Mouse (Mus musculus): ENCODE measurements around the gene Rcc1.

The Rcc1 gene

DNA sequence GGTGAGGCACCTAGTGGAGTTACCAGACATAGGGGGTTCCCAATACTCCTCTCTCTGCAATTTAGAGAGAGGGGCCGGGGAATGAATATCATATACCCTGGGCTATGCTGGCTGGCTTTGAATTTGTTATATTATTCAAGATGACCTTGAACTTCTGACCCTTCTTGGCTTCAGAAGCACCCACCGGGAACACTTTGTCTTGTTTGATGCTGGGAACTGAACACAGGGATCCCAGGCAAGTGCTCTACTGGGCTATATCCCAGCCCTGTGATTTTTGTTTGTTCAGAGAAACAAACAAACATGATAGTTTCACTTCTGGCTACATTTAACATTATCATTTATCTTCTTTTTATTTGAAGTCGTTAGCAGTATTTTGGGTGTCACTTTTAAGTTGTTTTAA, 2.0 kb upstream of the Rcc1 start:
- peak; percentile 6 for DNase-seq (ENCODE audit: low read depth)

DNA sequence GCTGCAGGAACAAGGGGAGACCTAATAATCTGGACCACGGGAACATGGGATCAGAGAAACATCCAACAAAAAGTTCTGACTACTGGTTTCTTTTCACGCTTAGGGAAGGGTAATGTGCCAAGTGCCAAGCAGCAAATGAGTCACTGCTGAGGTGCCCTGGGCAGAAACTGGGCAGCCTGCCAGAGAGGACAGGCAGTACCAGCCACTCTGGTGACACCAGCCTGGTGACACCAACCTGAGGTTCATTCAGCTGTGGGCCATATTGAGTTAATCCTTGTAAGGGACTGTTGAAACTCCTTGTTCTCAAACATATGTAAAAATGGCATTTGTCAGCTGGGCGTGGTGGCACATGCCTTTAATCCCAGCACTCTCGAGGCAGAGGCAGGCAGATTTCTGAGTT, 1.2 kb upstream of the Rcc1 start:
- peak; percentile 47 for DNase-seq (ENCODE audit: low read depth)

DNA sequence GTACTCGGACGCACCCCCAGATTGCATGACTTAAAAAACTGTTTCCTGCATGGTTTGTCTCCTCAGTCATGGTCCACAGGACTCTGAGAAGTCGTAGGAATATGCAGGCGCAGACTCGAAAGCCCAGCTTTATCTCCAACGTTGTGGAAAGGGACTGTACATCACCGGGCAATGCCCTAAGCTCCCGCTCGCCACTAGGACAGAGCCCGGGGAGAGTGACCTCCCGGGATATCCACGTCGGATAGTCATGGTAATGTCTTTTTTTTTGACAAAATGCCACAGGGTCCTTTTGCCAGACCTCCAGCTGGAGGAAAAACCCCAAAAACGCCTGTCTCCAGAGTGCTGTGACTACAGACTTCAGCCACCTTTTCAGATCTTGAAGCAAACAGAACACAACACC, 666 bp downstream of the Rcc1 start:
- peak; percentile 49 for DNase-seq (ENCODE audit: low read depth)

DNA sequence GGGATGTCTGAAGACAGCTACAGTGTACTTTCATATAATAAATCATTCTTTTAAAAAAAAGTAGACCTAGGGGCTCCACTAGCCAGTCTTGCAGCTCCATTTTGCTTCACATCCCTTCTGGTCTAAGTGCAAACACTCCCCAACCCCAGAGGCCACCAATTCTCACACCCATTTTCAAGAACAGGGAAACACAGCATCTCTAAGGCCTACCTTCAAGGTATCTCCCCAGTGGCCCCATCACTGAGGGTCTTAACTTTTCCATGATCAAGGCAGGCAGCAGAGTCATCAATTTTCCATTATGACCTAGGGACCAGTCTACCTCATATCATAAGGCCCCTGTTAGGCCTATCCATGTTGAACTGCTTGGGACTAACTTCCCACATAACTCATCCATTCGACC, 2.0 kb downstream of the Rcc1 start:
- DNase-seq (ENCODE audit: low read depth): no peak

DNA sequence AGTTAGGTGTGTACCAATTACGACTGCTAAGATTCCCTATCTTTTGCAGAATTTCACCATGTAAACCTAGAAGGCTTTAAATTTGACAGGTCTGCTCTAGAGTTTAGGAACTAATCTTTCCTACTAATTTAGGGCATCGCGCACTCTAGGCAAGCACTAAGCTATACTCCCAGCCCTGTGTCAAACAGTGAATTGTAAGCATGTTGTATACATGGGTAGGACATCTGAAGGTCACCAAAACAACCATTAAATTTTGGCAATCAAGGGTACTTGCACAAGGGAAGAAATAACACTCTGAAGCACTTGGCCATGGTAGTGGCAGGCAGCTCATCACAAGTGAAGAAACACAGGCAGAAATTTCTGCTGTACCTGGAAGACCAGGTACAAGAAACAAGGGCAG, 2.6 kb downstream of the Rcc1 start:
- no peak for DNase-seq (ENCODE audit: low read depth)

DNA sequence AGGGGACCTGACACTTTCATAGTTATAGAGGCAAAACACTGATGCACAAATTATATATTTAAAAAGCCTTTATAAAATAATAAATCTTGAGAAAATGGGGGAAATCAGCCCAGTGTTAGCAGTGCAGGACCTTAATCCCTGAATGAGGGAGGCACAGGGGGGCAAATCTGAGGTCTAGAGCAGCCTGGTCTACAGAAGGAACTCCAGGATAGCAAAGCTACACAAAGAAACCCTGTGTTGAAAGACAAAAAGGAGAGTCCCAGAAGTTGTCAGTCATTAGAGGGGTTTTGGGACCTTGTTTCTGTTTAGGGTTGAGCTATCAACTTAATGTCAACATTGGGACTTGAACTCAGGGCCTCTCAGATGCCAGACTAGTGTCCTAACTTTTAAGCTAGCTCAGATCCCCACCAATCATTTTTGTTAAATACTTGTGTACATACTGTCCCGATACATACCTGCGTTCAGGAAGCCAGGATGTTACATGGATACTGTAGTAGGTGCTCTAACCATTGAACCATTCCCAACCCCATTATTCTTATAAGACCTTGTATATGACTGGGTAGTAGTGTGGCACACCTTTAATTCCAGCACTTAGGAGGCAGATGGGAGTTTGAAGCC, 3.2 kb downstream of the Rcc1 start:
- no peak for DNase-seq (ENCODE audit: low read depth)

DNA sequence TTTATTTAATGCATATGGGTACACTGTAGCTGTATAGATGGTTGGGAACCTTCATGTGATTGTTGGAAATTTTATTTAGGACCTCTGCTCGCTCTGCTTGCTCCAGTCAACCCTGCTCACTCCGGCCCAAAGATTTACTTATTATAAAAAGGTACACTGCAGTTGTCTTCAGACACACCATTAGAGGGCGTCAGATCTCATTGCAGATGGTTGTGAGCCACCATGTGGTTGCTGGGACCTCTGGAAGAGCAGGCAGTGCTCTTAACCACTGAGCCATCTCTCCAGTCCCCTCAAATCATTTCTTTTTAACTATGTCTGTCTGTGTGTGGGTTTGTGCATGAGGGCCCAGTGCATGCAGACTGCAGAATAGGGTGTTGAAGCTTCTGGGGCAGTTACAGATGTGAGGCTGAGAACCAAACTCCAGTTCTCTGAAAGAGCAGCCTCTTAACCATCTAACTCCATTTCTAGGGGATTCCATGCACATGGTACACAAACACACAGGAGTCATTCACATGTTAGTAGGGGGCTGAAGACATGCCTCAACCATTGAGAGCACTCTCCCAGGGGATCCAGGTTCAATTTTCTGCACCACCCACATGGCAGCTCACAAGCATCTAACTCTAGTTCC, 3.8 kb downstream of the Rcc1 start:
- no peak for DNase-seq (ENCODE audit: low read depth)

DNA sequence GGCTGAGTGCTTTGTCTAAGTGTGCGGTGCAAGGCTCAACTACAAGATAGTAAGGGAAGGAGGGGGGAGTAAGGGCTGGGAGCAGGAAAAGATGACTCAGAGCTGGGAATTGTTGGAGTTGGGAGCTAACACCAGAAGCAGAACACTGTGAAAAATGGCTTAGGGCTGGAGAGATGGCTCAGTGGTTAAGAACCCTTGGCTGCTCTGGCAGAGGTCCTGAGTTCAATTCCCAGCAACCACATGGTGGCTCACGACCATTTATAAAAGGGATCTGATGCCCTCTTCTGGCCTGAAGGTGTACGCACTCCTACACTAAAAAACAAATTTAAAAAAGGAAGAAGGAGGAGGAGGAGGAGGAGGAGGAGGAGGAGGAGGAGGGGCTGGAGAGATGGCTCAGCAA, 6.7 kb downstream of the Rcc1 start:
- DNase-seq (ENCODE audit: low read depth): peak; percentile 60

DNA sequence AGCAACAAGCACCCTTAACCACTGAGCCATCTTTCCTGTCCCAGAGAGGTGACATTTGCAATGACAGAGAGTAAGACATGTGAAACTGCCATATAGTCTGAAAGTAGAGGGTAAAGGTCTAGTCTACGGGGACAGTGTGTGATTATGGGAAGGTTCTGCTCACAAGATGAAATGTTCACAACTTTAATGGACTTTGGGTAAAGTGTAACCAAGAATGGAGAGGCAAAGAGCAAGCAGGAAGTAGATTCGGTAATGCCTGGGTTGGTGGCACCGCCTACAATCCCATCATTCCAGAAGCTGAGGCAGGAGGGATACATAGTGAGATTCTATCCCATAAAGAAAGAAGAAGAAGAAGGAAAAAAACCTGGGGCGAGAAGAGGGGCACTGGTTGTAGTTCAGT, 7.1 kb downstream of the Rcc1 start:
- no peak for DNase-seq (ENCODE audit: low read depth)

DNA sequence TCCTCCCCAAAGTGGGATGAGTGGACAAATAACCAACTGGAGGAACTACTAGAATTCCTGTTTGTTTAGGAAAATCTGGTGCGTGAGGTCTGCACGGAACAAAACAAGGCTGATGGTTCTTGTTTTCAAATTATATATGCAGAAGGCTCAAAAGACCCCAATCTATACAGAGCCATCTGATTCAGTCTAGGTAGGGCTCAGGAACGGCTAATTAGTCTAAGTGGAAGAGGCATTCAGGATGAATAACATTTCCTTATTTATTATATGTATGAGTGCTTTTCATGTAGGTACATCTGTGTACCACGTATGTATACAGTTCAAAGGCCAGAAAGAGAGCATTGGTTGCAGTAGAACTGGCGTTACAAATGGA, 7.6 kb downstream of the Rcc1 start:
- no peak for DNase-seq (ENCODE audit: low read depth)

DNA sequence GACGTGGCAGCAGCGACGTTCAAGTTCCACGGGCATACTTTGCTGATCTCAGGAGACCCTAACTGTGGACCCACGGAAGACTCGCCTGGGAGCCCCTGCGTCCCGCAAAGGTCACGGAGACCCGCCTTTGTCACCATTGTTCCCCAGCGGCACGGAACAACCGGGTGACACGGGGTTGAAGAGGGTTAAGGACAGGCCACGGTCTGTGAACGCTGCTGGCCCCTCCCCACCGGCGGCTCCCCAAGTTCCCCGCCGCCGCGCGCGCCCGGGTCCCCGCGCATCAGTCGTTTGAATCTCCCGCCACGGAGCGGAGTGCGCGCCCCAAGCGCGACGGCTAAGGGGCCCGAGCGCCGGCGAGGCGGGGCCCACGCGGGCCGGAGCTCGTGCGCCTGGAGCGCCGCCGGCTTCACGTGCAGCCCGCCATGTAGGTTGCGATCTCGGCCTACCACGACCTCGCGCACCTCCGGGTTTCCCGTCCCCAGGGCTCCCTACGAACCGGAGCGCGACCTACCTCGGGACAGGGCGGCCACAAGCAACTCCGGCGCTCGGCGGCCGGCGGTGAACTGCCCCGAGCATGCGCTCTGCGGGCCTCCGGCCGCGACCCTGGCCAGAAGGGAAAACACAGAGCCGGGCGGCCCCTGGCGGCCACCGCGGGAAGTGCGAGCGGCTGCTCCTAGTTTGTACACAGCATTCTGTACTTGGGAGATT, 8.1 kb downstream of the Rcc1 start:
- peak; percentile 91 for DNase-seq (ENCODE audit: low read depth)

DNA sequence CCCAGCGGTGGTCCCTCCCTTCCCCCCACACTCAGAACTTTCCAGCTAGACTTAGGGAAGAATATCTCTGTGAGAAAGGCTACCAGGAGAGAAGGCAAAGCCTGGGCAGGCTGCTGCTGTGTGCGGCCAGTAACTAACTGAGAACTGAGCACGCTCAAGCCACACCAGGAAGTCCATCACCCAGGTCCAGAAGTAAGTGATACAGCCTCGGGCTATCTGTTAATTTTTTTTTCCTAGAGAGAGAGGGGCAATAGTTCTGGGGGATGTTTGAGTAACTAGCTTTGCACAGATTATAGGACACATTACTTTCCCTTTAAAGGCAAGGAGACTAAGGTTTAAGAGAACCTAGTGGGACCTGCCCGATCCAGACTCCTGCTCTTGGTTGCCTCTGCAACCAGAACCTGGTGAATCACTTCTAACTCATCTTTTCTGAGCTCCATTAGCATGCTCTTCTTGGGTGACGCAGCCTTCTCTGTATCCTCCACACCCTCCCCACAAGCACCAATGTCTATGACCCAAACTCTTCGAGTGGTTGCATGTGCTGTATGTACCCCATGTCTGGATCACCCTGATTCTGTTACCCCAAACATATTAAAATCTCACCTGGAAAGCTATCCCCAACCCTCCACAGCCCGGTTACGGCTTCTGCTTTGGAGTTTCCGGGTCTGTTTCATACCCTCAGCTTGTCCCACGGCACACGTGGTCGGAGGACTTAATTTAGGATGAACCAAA, 8.8 kb downstream of the Rcc1 start:
- DNase-seq (ENCODE audit: low read depth): peak; percentile 72

DNA sequence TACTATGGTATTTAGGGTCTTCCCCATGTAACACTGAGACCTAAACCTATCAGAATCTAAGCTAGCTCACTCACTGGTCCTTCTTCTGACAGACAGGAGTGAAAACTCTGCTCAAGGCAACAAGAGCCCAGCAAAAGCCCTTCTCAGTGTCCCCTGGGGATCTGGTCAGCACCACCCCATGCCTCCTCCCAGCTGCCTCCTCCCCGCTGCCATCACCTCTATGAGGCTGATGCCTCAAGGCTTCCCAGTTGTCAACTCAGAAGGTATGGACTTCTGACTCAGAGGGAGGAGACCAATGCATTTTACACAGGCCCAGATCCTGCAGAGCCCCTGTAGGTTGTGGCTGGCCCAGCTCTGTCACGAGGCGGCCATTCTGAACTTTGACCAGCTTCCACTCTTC, 12.0 kb downstream of the Rcc1 start:
- DNase-seq (ENCODE audit: low read depth): no peak

DNA sequence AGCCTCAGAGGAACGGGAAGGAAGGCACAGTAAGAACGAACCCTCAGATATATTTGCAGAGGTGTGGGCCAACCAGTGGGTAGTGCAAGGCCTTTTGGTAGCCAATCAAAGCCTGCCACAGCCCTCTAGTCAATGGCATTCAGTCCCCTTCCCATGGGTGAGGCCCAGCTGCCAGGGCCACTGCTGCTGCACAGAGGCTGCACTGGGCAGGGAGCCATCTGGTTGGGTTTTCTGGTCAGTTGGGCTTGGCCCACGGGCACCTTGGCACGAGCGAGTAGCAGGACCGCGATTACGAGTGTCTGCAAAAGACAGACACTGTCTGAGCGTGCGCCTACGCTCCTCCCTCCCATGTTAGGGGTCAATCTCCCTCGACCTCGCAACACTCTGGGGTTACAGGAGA, 14.5 kb downstream of the Rcc1 start:
- DNase-seq (ENCODE audit: low read depth): no peak

DNA sequence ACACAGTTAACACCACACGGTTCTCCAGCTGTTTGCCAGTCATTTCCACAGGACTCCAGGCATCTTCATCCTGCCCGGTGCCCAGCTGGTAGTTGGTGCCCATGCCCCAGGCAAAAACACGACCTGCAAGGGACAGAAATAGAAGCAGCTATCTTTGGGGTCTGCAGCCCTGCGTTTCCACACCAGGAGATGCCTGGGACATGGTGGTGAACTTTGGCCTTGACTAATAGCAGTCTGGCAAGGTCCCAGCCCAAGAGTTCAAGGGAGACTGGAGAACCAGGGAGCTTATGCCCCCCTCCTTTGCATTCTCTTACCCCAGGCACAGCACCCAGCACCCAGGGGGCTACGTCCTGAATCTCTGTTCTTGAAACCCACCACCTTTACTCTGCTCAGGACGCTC, 20.5 kb downstream of the Rcc1 start:
- no peak for DNase-seq (ENCODE audit: low read depth)

DNA sequence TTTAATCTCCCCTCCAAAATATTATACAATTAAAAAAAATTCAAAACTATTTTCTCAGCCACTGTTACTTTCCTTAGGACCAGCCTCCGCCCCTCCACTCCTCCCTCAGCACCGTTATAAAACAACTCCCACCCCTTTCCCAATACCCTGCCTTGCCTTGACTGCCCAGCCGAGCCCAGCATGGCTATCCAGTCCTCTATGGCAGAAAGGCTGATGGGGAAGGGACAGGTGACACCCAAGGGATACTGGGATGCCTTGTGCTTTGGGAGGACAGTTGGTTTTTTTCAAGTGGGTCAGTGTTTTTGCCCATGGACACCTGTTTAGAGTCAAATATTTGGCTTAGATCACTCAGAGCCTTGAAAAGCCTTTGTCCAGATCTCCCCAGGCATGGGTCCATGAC, 21.4 kb downstream of the Rcc1 start:
- no peak for DNase-seq (ENCODE audit: low read depth)

DNA sequence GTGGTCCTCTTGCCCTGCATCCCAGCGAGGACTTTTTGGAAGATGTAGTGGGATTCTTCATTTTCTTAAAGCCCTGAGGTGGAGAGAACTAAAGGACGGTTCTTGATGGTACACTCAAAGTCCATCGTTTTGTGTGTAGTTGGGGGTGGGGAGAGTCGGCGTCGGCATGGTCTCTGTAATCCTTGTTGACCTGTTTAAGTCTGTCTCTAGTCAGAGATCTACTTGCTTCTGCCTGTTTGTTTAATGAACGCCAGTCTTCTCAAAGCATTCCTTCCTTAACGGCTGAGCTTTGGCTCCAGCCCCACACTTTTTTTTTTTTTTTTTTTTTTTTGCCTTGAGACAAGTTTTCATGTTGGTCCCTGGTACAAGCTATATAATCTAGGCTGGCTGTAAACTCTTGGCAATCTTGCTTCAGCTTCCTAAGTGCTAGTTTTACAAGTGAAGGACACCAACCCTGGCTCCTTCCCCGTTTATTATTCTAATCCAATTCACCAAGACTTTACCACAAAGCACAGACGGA, 23.5 kb downstream of the Rcc1 start:
- DNase-seq (ENCODE audit: low read depth): no peak

DNA sequence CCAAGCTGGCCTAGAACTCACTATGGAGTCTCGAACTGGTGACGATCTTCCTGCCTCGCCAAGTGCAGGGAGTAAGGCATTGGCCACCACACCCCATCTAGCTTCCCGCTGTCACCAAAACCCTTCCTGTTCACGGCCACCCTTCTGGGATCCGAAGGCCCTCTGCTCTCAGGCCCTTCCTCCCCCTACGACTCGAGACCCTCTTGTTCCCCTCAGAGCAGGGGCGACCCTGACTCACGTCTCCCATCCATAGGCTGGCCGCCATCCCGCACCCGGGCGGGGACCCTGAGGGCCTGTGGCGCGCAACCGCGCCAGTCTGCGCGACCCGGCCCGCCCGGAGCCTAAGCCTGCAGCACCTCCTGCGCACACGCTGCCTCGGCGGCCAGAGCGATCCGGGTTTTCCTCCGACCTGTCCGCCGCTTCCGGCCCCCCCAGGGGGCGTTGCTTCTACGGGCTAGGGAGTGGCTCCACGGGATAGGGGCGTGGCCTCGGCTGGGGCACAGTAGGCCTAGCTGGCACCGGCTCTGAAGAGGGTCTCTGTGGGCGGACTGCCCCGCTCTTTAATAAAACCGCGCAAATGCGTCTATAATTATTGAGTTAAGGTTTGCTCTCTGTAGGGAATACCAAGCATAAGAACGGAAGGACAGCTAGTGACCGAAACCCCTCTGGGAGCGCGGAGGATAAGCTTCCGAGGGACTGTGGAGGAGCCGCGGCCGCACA, 24.1 kb downstream of the Rcc1 start, which contains the start of gene Trnau1ap:
Trnau1ap (minus strand) TSS at position 424 of the 720 bp plus-strand sequence.
- peak; percentile 94 for DNase-seq (ENCODE audit: low read depth)

DNA sequence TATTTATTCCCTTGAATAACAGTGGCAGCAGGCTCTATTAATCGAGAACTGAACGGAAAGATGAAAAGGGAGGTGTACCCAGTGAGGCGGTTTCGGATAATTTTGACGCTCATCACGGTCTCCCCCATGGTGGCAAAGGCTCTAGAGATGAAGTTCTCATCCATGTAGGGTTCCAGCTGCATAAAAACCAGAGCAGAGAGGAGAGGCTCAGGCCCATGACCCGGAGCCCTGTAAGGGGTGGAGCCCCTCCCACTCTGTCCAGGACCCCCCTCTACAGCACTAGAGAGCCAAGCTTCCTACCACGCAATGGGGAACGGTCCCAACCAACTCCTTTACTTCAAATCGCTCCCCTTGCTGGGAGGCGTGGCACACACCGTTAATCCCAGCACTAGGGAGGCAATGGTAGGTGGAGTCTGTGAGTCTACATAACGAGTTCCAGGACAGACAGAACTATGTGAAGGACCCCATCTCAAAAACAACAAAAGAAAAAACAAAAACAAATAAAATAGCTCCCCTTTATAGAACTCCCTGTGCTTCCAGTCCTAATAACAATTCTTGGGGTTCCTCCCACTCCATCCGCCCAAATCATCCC, 24.9 kb downstream of the Rcc1 start:
- DNase-seq (ENCODE audit: low read depth): no peak

DNA sequence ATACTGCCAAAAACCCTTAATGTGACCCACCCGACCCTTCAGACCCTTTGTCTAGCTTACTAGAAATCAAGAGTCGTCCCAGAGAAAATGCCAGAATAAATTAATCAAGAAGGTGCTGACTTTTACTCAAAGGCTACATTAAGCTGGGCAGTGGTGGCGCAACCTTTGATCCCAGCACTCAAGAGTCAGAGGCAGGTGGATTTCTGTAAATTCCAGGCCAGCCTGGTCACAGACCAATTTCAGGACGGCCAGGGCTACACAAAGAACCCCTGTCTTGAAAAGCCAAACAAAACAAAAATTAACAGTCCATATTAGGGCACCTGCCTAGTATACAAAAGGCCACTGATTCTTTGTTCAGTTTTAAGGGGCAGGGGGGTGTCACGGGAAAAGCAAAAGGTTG, 26.9 kb downstream of the Rcc1 start:
- DNase-seq (ENCODE audit: low read depth): no peak

DNA sequence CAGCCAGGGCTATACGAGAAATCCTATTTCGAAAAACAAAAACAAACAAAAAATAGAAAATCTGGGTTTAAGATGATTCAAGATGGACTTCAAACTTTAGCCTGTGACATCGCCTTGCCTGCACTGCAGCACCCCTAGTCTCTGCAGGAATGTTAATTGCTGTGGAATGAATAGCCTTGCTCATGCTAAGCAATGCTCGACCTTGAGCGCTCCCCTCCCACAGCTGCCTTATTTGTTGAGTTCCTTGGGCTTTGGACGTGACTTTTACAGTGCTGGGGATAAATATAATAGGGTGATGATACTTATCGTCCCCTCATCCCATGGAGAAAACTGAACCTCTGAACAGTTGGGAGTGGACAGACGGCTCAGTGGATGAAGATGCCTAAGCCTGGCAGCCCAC, 37.7 kb downstream of the Rcc1 start:
- DNase-seq (ENCODE audit: low read depth): no peak

DNA sequence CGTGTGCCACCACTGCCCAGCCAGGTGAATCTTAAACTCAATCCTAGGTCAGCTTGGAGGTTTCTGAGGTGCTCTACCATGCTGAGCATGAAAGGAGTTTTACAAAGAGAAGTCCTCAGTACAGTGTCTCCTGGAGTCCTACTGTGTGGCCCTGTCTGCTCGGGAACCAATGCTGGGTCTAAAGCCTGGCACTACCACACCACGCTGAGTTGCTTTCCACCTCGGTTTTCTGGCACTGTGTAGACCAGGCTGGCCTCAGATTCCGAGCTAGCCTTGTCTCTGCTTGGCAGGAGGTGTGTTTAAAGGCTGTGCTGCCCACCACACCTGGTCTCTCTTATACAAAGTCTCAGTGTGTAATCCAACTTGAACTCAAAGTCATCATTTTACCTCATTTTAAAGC, 40.8 kb downstream of the Rcc1 start:
- no peak for DNase-seq (ENCODE audit: low read depth)

All from induced T-regulatory cell, adult 2 months (primary cell).